Mouse (Mus musculus) liver, postnatal 0 days (tissue): Measurements from ENCODE around the gene Set.

Experiments
- CTCF ChIP-seq: sonication (generic); IDR thresholded peaks from 2 replicates; pipeline ENCODE4 v1.5.1; 2016; ENCODE audit warnings: antibody characterized with exemption, low read depth
- EP300 ChIP-seq: IDR thresholded peaks from 2 replicates; pipeline ENCODE4 v1.6.1; 2016; ENCODE audit warnings: antibody characterized with exemption, low read depth, mild to moderate bottlenecking

GRCm38 (mm10) chr2:30026997-30027396, 30.2 kb upstream of the Set start:
- no peak for TF ChIP-seq CTCF
- no peak for TF ChIP-seq EP300
